Mouse (Mus musculus): Measurements from ENCODE around the gene Immp1l. TPM values are rescaled to one million over a fixed set of nuclear protein-coding genes. Genes with fewer than 3 reads are reported as not detected.
A peak's percentile ranks its signal among the peaks of the same experiment; 100 is the strongest.

Gene Immp1l
- 52.9 and 66.7 TPM in 2 replicates for polyA plus RNA-seq (2012; rRNA removed)

DNA sequence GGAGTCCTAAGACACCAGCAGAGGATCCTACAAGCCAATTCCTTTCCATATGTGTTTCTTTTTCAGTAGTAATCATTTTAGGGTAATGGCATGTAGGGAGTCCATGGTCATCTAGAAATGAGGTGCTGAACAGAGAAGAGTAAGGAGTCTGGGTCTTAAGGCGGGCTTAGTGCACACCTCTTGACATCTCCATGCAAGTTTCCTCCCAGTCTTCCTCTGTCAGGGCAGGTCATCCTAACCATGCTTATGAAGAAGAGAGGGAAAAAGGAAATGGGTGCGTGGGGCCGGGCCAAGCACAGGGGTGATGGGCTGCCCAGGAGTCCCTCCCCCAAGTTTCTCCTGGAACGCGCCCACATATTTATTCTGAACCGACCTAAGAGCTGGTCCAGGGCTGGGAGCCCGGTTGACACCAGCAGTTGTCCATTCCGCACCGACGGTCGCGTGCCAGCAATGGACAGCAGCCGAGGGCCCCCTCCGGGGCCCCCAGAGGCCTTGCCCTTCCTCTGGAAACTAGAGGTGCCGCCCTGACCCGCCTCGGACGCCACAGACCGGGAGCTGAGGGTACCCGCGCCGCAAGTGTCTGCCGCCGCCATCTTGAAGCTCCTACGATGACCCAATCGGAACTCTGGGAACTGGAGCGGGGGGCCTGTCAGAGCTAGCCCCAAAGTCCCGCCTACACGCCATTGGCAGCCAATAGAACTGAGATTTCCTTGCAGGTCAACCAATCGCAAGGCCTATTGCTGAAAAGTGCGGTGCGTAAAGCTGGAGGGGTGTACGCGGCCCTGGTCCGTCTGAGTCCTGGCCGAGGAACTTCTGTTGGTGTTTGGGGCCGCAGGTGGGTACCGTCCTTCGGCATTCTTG, at the start of gene Immp1l, which contains the start of gene Elp4:
Immp1l (plus strand) TSS at position 743 of the 861 bp plus-strand sequence.
Elp4 (minus strand) TSS at position 669 of the 861 bp plus-strand sequence.
- Histone ChIP-seq H3K27me3 (ENCODE audit: control insufficient read depth, insufficient read depth, low read length) (no peaks in the 10 kb centered on the region), H3K4me1 (ENCODE audit: control insufficient read depth, insufficient read depth, low read length) (no peaks in the 10 kb centered on the region), H3K27ac (ENCODE audit: control insufficient read depth, insufficient read depth, low read depth, low read length) (peak within 1 kb of the TSS; percentile 96), H3K4me3 (ENCODE audit: control insufficient read depth, low read depth, low read length) (peak within 1 kb of the TSS; percentile 98), H3K36me3 (ENCODE audit: control insufficient read depth, insufficient read depth, low read length) (no peaks in the 10 kb centered on the region)
- TF ChIP-seq POLR2A (IDR thresholded peaks at IDR 0.05; ENCODE audit: control insufficient read depth, low read depth, low read length), result peak; percentile 93
- TF ChIP-seq CTCF (IDR thresholded peaks at IDR 0.05; ENCODE audit: control insufficient read depth, insufficient read depth, insufficient replicate concordance, low read depth, low read length), result no peak

DNA sequence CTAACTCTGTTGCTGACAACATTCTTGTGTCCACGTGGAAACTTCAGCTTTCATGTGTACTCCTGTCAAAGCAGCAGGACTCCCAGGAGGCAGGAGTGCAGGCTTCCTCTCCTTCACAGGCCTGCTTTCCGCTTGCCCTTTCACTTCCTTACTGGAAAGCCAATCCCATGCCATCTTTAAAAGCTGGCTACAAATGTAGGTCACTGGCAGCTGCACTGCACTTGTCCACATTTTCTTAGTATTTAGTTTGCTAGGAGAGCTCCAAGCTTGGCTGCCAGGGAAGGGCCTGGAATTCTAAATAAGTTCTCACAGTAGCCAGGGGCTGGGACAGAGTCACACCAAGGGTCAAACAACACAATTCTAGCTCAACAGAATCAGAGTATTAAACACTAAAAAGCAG, 49.7 kb upstream of the Immp1l start:
- TF ChIP-seq POLR2A (IDR thresholded peaks at IDR 0.05; ENCODE audit: control insufficient read depth, low read depth, low read length), result no peak
- no peak for TF ChIP-seq CTCF (IDR thresholded peaks at IDR 0.05; ENCODE audit: control insufficient read depth, insufficient read depth, insufficient replicate concordance, low read depth, low read length)
- no peak overlapping the region for H3K27ac ChIP-seq (ENCODE audit: control insufficient read depth, insufficient read depth, low read depth, low read length)
- H3K4me1 ChIP-seq (ENCODE audit: control insufficient read depth, insufficient read depth, low read length), result no peaks in the 10 kb centered on the region
- no peak overlapping the region for H3K4me3 ChIP-seq (ENCODE audit: control insufficient read depth, low read depth, low read length)
- no peaks in the 10 kb centered on the region for H3K36me3 ChIP-seq (ENCODE audit: control insufficient read depth, insufficient read depth, low read length)
- H3K27me3 ChIP-seq (ENCODE audit: control insufficient read depth, insufficient read depth, low read length), result no peaks in the 10 kb centered on the region

- Histone ChIP-seq H3K27me3 (ENCODE audit: control insufficient read depth, insufficient read depth, low read length) (no peaks in the 10 kb centered on the region), H3K27ac (ENCODE audit: control insufficient read depth, insufficient read depth, low read depth, low read length) (no peak overlapping the region), H3K4me1 (ENCODE audit: control insufficient read depth, insufficient read depth, low read length) (no peaks in the 10 kb centered on the region), H3K4me3 (ENCODE audit: control insufficient read depth, low read depth, low read length) (no peak overlapping the region), H3K36me3 (ENCODE audit: control insufficient read depth, insufficient read depth, low read length) (no peaks in the 10 kb centered on the region)
- TF ChIP-seq CTCF (IDR thresholded peaks at IDR 0.05; ENCODE audit: control insufficient read depth, insufficient read depth, insufficient replicate concordance, low read depth, low read length), result no peak
- TF ChIP-seq POLR2A (IDR thresholded peaks at IDR 0.05; ENCODE audit: control insufficient read depth, low read depth, low read length), result no peak
Measured at GRCm38 (mm10) chr2:105873403-105873802, 31.0 kb upstream of the Immp1l start.

DNA sequence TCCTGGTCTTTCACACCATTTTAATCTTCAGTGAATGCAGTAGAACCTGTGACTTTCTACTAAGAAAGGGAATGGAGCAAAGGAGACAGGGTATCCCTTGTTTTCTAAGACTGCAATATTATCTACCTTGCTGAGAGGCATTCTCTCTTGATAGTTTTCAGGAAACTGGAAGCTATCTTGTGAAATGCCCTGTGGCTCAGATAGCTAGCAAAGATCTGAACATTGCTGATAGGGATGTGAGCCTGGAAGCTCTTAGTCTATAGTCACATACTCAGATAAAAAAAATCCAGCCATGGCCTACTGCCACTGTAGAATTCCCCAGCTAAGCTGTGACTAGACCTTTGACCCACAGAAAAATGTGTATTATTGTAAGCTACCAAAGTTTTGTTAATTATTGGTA, 13.6 kb upstream of the Immp1l start:
- no peaks in the 10 kb centered on the region for H3K27me3 ChIP-seq (ENCODE audit: control insufficient read depth, insufficient read depth, low read length)
- TF ChIP-seq POLR2A (IDR thresholded peaks at IDR 0.05; ENCODE audit: control insufficient read depth, low read depth, low read length), result no peak
- no peak for TF ChIP-seq CTCF (IDR thresholded peaks at IDR 0.05; ENCODE audit: control insufficient read depth, insufficient read depth, insufficient replicate concordance, low read depth, low read length)
- H3K27ac ChIP-seq (ENCODE audit: control insufficient read depth, insufficient read depth, low read depth, low read length), result no peak overlapping the region
- H3K36me3 ChIP-seq (ENCODE audit: control insufficient read depth, insufficient read depth, low read length), result no peaks in the 10 kb centered on the region
- no peak overlapping the region for H3K4me3 ChIP-seq (ENCODE audit: control insufficient read depth, low read depth, low read length)
- H3K4me1 ChIP-seq (ENCODE audit: control insufficient read depth, insufficient read depth, low read length), result no peaks in the 10 kb centered on the region

DNA sequence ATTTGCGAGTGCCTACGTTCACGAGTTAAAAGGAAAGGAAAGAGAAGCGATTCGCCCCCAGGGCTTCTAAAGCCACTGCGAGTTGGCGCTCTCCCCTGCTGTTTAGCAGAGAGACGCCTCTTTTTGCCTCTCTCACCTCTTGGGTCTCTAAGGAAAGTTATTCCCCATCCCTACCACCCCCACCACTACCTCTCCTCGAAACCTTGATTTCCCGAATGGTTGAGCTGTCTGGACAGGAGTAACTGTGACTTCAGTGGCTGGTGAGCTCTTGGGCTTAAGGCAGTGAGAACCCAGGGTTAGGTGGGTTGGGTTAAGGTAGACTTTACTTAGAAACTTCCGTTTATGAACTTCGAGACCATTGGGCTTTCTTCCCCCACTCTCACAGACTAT, 314 bp downstream of the Immp1l start:
- no peaks in the 10 kb centered on the region for H3K4me1 ChIP-seq (ENCODE audit: control insufficient read depth, insufficient read depth, low read length)
- no peak for TF ChIP-seq POLR2A (IDR thresholded peaks at IDR 0.05; ENCODE audit: control insufficient read depth, low read depth, low read length)
- no peak for TF ChIP-seq CTCF (IDR thresholded peaks at IDR 0.05; ENCODE audit: control insufficient read depth, insufficient read depth, insufficient replicate concordance, low read depth, low read length)
- peak overlapping the region; percentile 98 for H3K4me3 ChIP-seq (ENCODE audit: control insufficient read depth, low read depth, low read length)
- no peaks in the 10 kb centered on the region for H3K36me3 ChIP-seq (ENCODE audit: control insufficient read depth, insufficient read depth, low read length)
- H3K27ac ChIP-seq (ENCODE audit: control insufficient read depth, insufficient read depth, low read depth, low read length), result peak overlapping the region; percentile 96
- H3K27me3 ChIP-seq (ENCODE audit: control insufficient read depth, insufficient read depth, low read length), result no peaks in the 10 kb centered on the region

DNA sequence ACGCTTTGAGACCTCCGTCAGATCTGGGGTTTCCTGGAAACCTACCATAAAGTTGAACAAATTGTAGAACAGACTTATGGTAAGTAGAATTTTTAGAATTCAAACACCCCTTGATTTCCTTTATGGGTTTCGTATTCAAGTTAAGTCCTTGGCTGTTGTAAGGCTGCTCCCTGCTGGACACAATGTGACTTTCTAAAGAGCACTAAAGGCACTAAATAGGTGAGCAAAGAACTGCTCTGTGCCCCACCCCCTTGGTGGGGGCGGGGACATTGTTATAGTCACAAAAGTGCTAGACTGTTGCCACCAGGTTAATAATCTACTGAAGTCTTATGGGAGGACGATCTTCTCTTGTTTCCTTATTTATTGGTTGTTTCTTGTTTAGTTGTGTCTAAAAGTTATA, 3.9 kb downstream of the Immp1l start:
- H3K36me3 ChIP-seq (ENCODE audit: control insufficient read depth, insufficient read depth, low read length), result no peaks in the 10 kb centered on the region
- no peaks in the 10 kb centered on the region for H3K27me3 ChIP-seq (ENCODE audit: control insufficient read depth, insufficient read depth, low read length)
- no peak overlapping the region for H3K4me3 ChIP-seq (ENCODE audit: control insufficient read depth, low read depth, low read length)
- TF ChIP-seq CTCF (IDR thresholded peaks at IDR 0.05; ENCODE audit: control insufficient read depth, insufficient read depth, insufficient replicate concordance, low read depth, low read length) (no peak), POLR2A (IDR thresholded peaks at IDR 0.05; ENCODE audit: control insufficient read depth, low read depth, low read length) (no peak)
- no peak overlapping the region for H3K27ac ChIP-seq (ENCODE audit: control insufficient read depth, insufficient read depth, low read depth, low read length)
- no peaks in the 10 kb centered on the region for H3K4me1 ChIP-seq (ENCODE audit: control insufficient read depth, insufficient read depth, low read length)

- TF ChIP-seq POLR2A (IDR thresholded peaks at IDR 0.05; ENCODE audit: control insufficient read depth, low read depth, low read length) (no peak), CTCF (IDR thresholded peaks at IDR 0.05; ENCODE audit: control insufficient read depth, insufficient read depth, insufficient replicate concordance, low read depth, low read length) (no peak)
- H3K27ac ChIP-seq (ENCODE audit: control insufficient read depth, insufficient read depth, low read depth, low read length), result no peak overlapping the region
- H3K4me3 ChIP-seq (ENCODE audit: control insufficient read depth, low read depth, low read length), result no peak overlapping the region
- no peaks in the 10 kb centered on the region for H3K36me3 ChIP-seq (ENCODE audit: control insufficient read depth, insufficient read depth, low read length)
- H3K27me3 ChIP-seq (ENCODE audit: control insufficient read depth, insufficient read depth, low read length), result no peaks in the 10 kb centered on the region
- no peaks in the 10 kb centered on the region for H3K4me1 ChIP-seq (ENCODE audit: control insufficient read depth, insufficient read depth, low read length)
Measured at GRCm38 (mm10) chr2:105910611-105911010, 6.2 kb downstream of the Immp1l start.

Data from testis, adult 2 months (tissue).